Mouse (Mus musculus): ENCODE measurements around the gene Gimap1. TPM values are rescaled to one million over a fixed set of nuclear protein-coding genes. Genes with fewer than 3 reads are reported as not detected.

Gimap1 gene
- total and polyA plus RNA-seq, 3 experiments = 54.5 to 144 (median 91.8) TPM

DNA sequence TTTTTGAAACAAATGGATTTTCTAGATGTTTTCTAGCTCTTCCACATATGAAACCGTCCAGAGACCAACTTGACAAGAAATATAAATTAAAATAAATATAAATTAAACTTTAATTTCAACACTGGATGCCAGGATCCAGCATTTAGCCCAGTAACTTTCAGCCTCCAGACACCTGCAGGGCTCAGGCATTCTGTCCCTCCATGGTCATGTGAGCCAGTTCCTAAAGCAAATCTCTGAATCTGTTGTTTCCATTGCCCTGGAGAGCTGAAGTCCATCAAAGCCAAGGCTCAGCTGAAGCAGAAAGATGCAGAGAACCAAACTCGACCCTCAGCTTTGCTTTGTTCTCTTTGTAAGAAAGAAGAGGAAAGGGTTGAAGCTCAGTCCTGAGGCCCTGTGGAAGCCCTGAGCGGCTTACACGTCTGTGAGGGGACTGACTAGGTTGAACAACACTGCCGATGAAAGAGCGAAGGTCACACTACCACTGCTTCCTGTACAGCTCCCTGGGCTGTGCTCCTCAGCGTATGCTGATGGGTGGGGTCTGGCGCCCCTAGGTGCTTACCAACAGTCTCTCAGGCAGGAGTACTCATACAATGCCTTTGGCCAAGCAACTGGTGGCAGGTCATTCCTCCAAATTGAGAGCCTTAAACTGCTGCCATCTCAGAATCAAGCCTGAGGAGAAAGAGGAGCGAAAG, 29.5 kb downstream of the Gimap1 start (continued):
- peak; percentile 60 for TF ChIP-seq POLR2A (IDR thresholded peaks at IDR 0.05; ENCODE audit: low read depth, low read length)
- no peak for TF ChIP-seq MAFK (IDR thresholded peaks at IDR 0.05; ENCODE audit: insufficient replicate concordance, low read length)
- no peak for TF ChIP-seq MAX (IDR thresholded peaks at IDR 0.05; ENCODE audit: low read length)
- no peak for TF ChIP-seq NELFE (IDR thresholded peaks at IDR 0.05; ENCODE audit: low read depth, low read length)
- no peak for TF ChIP-seq ZMIZ1 (IDR thresholded peaks at IDR 0.05; ENCODE audit: low read depth, low read length)
- TF ChIP-seq USF1 (IDR thresholded peaks at IDR 0.05; ENCODE audit: low read depth, low read length) = no peak
- TF ChIP-seq POLR2AphosphoS2 (IDR thresholded peaks at IDR 0.05; ENCODE audit: low read depth, low read length) = no peak
- no peak for TF ChIP-seq NRF1 (IDR thresholded peaks at IDR 0.05; ENCODE audit: low read depth, low read length)
- peak; percentile 42; the same call in 1 of the 2 replicates for TF ChIP-seq MYC (IDR thresholded peaks at IDR 0.05; ENCODE audit: low read depth, low read length)
- TF ChIP-seq ZNF384 (IDR thresholded peaks at IDR 0.05; ENCODE audit: low read depth, low read length) = no peak
- TF ChIP-seq TCF12 (IDR thresholded peaks at IDR 0.05; ENCODE audit: low read depth, low read length) = peak; percentile 41
- no peak for TF ChIP-seq MXI1 (IDR thresholded peaks at IDR 0.05; ENCODE audit: low read depth, low read length)

GRCm38 (mm10) chr6:48768933-48769332, 30.1 kb downstream of the Gimap1 start:
- H3K4me2 ChIP-seq (ENCODE audit: insufficient read depth, low read depth, poor library complexity, severe bottlenecking) = peak overlapping the region; percentile 96
- peaks cover 16% of the 10 kb centered on the region; the same call in 1 of the 2 replicates for H3K79me2 ChIP-seq (replicated peaks; ENCODE audit: control insufficient read depth, extremely low read depth, insufficient read depth, poor library complexity, severe bottlenecking)
- H3K36me3 ChIP-seq (replicated peaks in 1 of 2; ENCODE audit: control insufficient read depth in 1 of 2, insufficient read depth in 1 of 2, low read length in 1 of 2) = peaks cover 25 to 28% of the 10 kb centered on the region in 2 experiments
- DNase-seq (ENCODE audit: extremely low read depth) = no peak
- no peak for TF ChIP-seq NRF1 (IDR thresholded peaks at IDR 0.05; ENCODE audit: low read depth, low read length)
- 0 out of 2 replicates have a peak, but pooled peaks have one; percentile 9 for TF ChIP-seq IRF4 (IDR thresholded peaks at IDR 0.05; ENCODE audit: low read depth, low read length)
- peaks cover 17 to 51% of the 10 kb centered on the region in 2 experiments for H3K4me1 ChIP-seq (ENCODE audit: control insufficient read depth in 1 of 2, insufficient read depth in 2 of 2)
- peak overlapping the region; percentile 79 for H3K27ac ChIP-seq (ENCODE audit: insufficient read depth, low read depth)
- dilution Hi-C loops (cut with MboI; ENCODE audit: extremely low pct_ligation_motif_present, extremely low pct_unique_long_range_greater_than_20kb, low sequenced_read_pairs) = loop anchor here (25.0 kb wide), 1 partner anchor 132 kb away; the partner anchor contains the start of genes AI854703 and Gimap8
- no peaks in the 10 kb centered on the region for H3K9me3 ChIP-seq (replicated peaks; ENCODE audit: low read length)
- peak overlapping the region; percentile 45 to 77 (median 46) for H3K4me3 ChIP-seq (replicated peaks in 1 of 3; ENCODE audit: low read depth in 2 of 3, low read length in 2 of 3, poor library complexity in 1 of 3)
- H3K27me3 ChIP-seq (replicated peaks) = no peaks in the 10 kb centered on the region
- peak overlapping the region; percentile 95 for H3K9ac ChIP-seq (ENCODE audit: insufficient read depth, low read depth)
- in situ Hi-C loops (cut with MboI; ENCODE audit: low pct_ligation_motif_present, low pct_unique_long_range_greater_than_20kb, low sequenced_read_pairs) = no loop called here

DNA sequence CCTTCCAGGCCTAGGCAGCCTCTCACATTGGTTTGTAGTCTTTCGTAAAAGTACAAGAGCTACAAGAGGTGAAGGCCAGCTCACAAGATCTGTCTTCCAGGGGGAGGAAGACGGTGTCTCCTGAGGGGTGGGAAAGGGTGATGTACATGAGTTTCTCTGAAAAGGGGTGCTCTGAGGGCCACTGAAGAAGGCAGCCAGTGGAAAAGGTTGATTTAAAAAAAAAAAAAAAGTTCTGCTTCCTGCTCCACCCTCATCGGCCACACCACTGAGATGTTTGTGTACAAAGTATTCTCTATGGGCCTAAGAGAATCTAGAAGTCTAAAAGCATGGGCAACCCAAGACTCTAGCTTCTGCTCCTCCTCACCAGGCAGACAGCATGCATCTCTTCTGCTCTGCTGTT, 31.8 kb downstream of the Gimap1 start, which contains the start of gene Gimap3:
TSS of gene Gimap3 (minus strand) at position 156 of the 400 bp plus-strand sequence.
- peaks cover 15 to 51% of the 10 kb centered on the region in 2 experiments for H3K4me1 ChIP-seq (ENCODE audit: control insufficient read depth in 1 of 2, insufficient read depth in 2 of 2)
- peak within 1 kb of the TSS; percentile 45 to 77 (median 46) for H3K4me3 ChIP-seq (replicated peaks in 1 of 3; ENCODE audit: low read depth in 2 of 3, low read length in 2 of 3, poor library complexity in 1 of 3)
- peaks cover 16% of the 10 kb centered on the region; the same call in 1 of the 2 replicates for H3K79me2 ChIP-seq (replicated peaks; ENCODE audit: control insufficient read depth, extremely low read depth, insufficient read depth, poor library complexity, severe bottlenecking)
- peak; percentile 26 for DNase-seq (ENCODE audit: extremely low read depth)
- H3K27me3 ChIP-seq (replicated peaks) = no peaks in the 10 kb centered on the region
- peak within 1 kb of the TSS; percentile 82 for H3K27ac ChIP-seq (ENCODE audit: insufficient read depth, low read depth)
- dilution Hi-C loops (cut with MboI; ENCODE audit: extremely low pct_ligation_motif_present, extremely low pct_unique_long_range_greater_than_20kb, low sequenced_read_pairs) (loop anchor here (25.0 kb wide), 1 partner anchor 133 kb away; the partner anchor contains the start of genes AI854703 and Gimap8), in situ Hi-C loops (cut with MboI; ENCODE audit: low pct_ligation_motif_present, low pct_unique_long_range_greater_than_20kb, low sequenced_read_pairs) (loop anchor here (5.0 kb wide), 1 partner anchor 123 kb away; the partner anchor contains the start of gene Gimap8)
- H3K9ac ChIP-seq (ENCODE audit: insufficient read depth, low read depth) = peak within 1 kb of the TSS; percentile 95
- H3K4me2 ChIP-seq (ENCODE audit: insufficient read depth, low read depth, poor library complexity, severe bottlenecking) = peak within 1 kb of the TSS; percentile 96
- H3K36me3 ChIP-seq (replicated peaks in 1 of 2; ENCODE audit: control insufficient read depth in 1 of 2, insufficient read depth in 1 of 2, low read length in 1 of 2) = peaks cover 18% of the 10 kb centered on the region in 2 experiments
- H3K9me3 ChIP-seq (replicated peaks; ENCODE audit: low read length) = no peaks in the 10 kb centered on the region
- TF ChIP-seq ETS1 (conservative IDR thresholded peaks at IDR 0.05; ENCODE audit: low read depth, low read length) = no peak
- peak; percentile 28; the same call in 1 of the 2 replicates for TF ChIP-seq TCF12 (IDR thresholded peaks at IDR 0.05; ENCODE audit: low read depth, low read length)
- TF ChIP-seq UBTF (IDR thresholded peaks at IDR 0.05; ENCODE audit: low read depth, low read length) = no peak
- TF ChIP-seq ZMIZ1 (IDR thresholded peaks at IDR 0.05; ENCODE audit: low read depth, low read length) = no peak
- no peak for TF ChIP-seq USF2 (conservative IDR thresholded peaks at IDR 0.05; ENCODE audit: low read depth, low read length)
- no peak for TF ChIP-seq E2F4 (IDR thresholded peaks at IDR 0.05; ENCODE audit: insufficient replicate concordance, low read depth, low read length)
- TF ChIP-seq CTCF (conservative IDR thresholded peaks at IDR 0.05 in 1 of 2, IDR thresholded peaks at IDR 0.05 in 1 of 2; ENCODE audit: low read depth in 2 of 2, low read length in 2 of 2) = no peak
- TF ChIP-seq CHD2 (IDR thresholded peaks at IDR 0.05; ENCODE audit: low read length) = no peak
- no peak for TF ChIP-seq JUN (IDR thresholded peaks at IDR 0.05; ENCODE audit: insufficient read depth, low read depth, low read length)
- peak; percentile 31 for TF ChIP-seq SIN3A (IDR thresholded peaks at IDR 0.05; ENCODE audit: low read length)
- 0 out of 2 replicates have a peak, but pooled peaks have one; percentile 11 for TF ChIP-seq CHD1 (IDR thresholded peaks at IDR 0.05; ENCODE audit: low read depth, low read length)
- no peak for TF ChIP-seq PAX5 (IDR thresholded peaks at IDR 0.05; ENCODE audit: low read length)
- no peak for TF ChIP-seq ELF1 (IDR thresholded peaks at IDR 0.05; ENCODE audit: low read depth, low read length)
- no peak for TF ChIP-seq IRF4 (IDR thresholded peaks at IDR 0.05; ENCODE audit: low read depth, low read length)
- TF ChIP-seq SMC3 (IDR thresholded peaks at IDR 0.05; ENCODE audit: low read depth, low read length) = no peak
- no peak for TF ChIP-seq MAX (IDR thresholded peaks at IDR 0.05; ENCODE audit: low read length)
- no peak for TF ChIP-seq MEF2A (IDR thresholded peaks at IDR 0.05; ENCODE audit: borderline replicate concordance, low read depth, low read length)
- TF ChIP-seq ZNF384 (IDR thresholded peaks at IDR 0.05; ENCODE audit: low read depth, low read length) = peak; percentile 95
- TF ChIP-seq JUND (conservative IDR thresholded peaks at IDR 0.05; ENCODE audit: low read depth, low read length) = no peak
- no peak for TF ChIP-seq USF1 (IDR thresholded peaks at IDR 0.05; ENCODE audit: low read depth, low read length)
- TF ChIP-seq RCOR1 (conservative IDR thresholded peaks at IDR 0.05; ENCODE audit: low read depth, low read length) = no peak

Data from CH12.LX (cell line).